Mouse (Mus musculus) hindbrain, embryonic 16.5 days (tissue): ENCODE results near the gene Ckap2l. TPM values are rescaled to one million over a fixed set of nuclear protein-coding genes. Genes with fewer than 3 reads are reported as not detected.
A peak's percentile ranks its signal among the peaks of the same experiment; 100 is the strongest.

Experiments used
- ATAC-seq: fragments of 200-750 bp; cut with Nextera tagmentation; 2 replicates; pipeline ENCODE4 v1.8.0; 2017; ENCODE audit warnings: moderate TSS enrichment, moderate library complexity
- H3K27ac ChIP-seq: fragments of 300-500 bp; sonication (generic); 2 replicates; pipeline ENCODE4 v1.5.1; 2014; ENCODE audit warnings: low read depth, mild to moderate bottlenecking, control low read depth, low read length, moderate library complexity
- H3K27me3 ChIP-seq: fragments of 300-500 bp; sonication (generic); replicated peaks from 2 replicates; pipeline ENCODE4 v1.6.1; 2014; ENCODE audit warnings: low read length; ENCODE audit not compliant: control insufficient read depth, insufficient read depth
- H3K36me3 ChIP-seq: fragments of 300-500 bp; sonication (generic); 2 replicates; pipeline ENCODE4 v1.6.1; 2014; ENCODE audit warnings: mild to moderate bottlenecking, low read length, moderate library complexity, mixed read lengths; ENCODE audit not compliant: control insufficient read depth, insufficient read depth
- H3K4me1 ChIP-seq: fragments of 300-500 bp; sonication (generic); 2 replicates; pipeline ENCODE4 v1.6.1; 2014; ENCODE audit warnings: low read depth, low read length; ENCODE audit not compliant: control insufficient read depth, insufficient read depth
- H3K4me2 ChIP-seq: fragments of 300-500 bp; sonication (generic); 2 replicates; pipeline ENCODE4 v1.6.1; 2014; ENCODE audit warnings: mild to moderate bottlenecking, low read length, control low read depth, moderate library complexity
- H3K4me3 ChIP-seq: fragments of 300-500 bp; sonication (generic); 2 replicates; pipeline ENCODE4 v1.5.1; 2014; ENCODE audit warnings: mild to moderate bottlenecking, low read length, control low read depth, moderate library complexity
- H3K9ac ChIP-seq: fragments of 300-500 bp; sonication (generic); 2 replicates; pipeline ENCODE4 v1.6.1; 2014; ENCODE audit warnings: low read depth, mild to moderate bottlenecking, control low read depth, low read length, moderate library complexity
- H3K9me3 ChIP-seq: fragments of 300-500 bp; sonication (generic); 2 replicates; pipeline ENCODE4 v1.6.1; 2014; ENCODE audit warnings: mild to moderate bottlenecking, low read length, moderate library complexity; ENCODE audit not compliant: control insufficient read depth
- WGBS: fragments of 180-500 bp; shearing (Covaris S2); extraction: QIAGEN DNeasy Blood & Tissue Kit; methylation state at CpG from one replicate; pipeline ENCODE4 v1.1.7; 2014; 5-methylcytosine and 5-hydroxymethylcytosine counted together
- polyA plus RNA-seq: library from polyadenylated mRNA; unstranded; fragments of >200 nt; fragmentation: Nextera tagmentation; extraction: Ambion mirVana; gene quantifications from 2 replicates; pipeline ENCODE4 v1.2.1, GENCODE M21; 2015

Gene Ckap2l
- polyA plus RNA-seq, 1 experiment from 2014 or later, result 9.7 TPM

- no peaks in the 10 kb centered on the region for H3K36me3 ChIP-seq
- no peaks in the 10 kb centered on the region for H3K27me3 ChIP-seq
- H3K4me1 ChIP-seq, result no peaks in the 10 kb centered on the region
- no peak overlapping the region for H3K4me2 ChIP-seq
- H3K9me3 ChIP-seq, result no peaks in the 10 kb centered on the region
- no peak overlapping the region for H3K9ac ChIP-seq
- ATAC-seq, result no peak
- WGBS, result 85% methylated on average over 4 of the region's 4 CpGs
- no peak overlapping the region for H3K27ac ChIP-seq
- H3K4me3 ChIP-seq, result no peak overlapping the region
Observed at GRCm38 (mm10) chr2:129315831-129316230, 18.8 kb upstream of the Ckap2l start.

DNA sequence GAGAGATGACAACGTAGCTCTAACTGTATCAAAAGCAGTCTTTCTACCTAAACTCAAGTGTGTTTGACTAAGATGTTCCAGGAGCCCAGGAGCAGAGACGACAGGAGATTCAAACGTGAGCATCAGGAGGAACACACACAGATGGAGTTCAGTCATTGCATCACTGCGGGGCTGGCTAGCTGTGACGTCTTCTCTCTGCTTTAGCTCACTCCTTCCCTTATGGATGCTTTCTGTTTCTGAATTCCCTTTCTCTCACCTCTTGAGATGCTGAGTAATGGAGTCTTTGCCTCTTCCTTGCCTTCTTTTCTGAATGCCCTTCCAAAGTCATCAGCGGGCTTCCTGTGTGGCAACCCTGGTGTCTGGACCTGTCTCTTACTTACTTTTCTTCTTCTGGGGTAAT, 17.9 kb upstream of the Ckap2l start:
- Histone ChIP-seq H3K27ac (no peak overlapping the region), H3K4me2 (no peak overlapping the region), H3K4me1 (no peaks in the 10 kb centered on the region), H3K36me3 (no peaks in the 10 kb centered on the region), H3K9ac (no peak overlapping the region), H3K9me3 (no peaks in the 10 kb centered on the region), H3K4me3 (no peak overlapping the region), H3K27me3 (no peaks in the 10 kb centered on the region)
- 84% methylated on average over 6 of the region's 6 CpGs for WGBS
- no peak for ATAC-seq

DNA sequence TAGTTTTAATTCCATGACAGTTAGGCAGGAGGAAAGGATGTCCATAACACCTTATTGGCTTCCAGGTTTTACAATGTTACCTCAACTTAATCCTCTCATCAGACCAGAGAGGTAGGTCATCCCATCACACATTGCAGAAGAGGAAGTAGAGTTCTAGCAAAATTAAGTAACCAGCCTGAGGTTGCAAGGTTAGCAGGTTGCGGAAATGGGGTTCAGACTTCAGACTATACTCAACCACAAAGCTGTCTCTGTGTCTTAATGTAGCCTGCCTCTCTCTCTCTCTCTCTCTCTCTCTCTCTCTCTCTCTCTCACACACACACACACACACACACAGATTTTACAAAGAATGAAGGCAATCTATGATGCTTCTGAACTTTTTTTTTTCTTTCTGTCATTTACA, 16.9 kb upstream of the Ckap2l start:
- no peak for ATAC-seq
- Histone ChIP-seq H3K4me1 (no peaks in the 10 kb centered on the region), H3K9me3 (no peaks in the 10 kb centered on the region), H3K9ac (no peak overlapping the region), H3K27ac (no peak overlapping the region), H3K4me2 (no peak overlapping the region), H3K4me3 (no peak overlapping the region), H3K36me3 (no peaks in the 10 kb centered on the region), H3K27me3 (no peaks in the 10 kb centered on the region)
- 96% methylated on average over 1 of the region's 1 CpGs for WGBS

GRCm38 (mm10) chr2:129309836-129310235, 12.8 kb upstream of the Ckap2l start, which contains the start of gene Il1a:
TSS of gene Il1a (minus strand) at chr2:129309972.
- 84% methylated on average over 7 of the region's 7 CpGs for WGBS
- Histone ChIP-seq H3K27me3 (no peaks in the 10 kb centered on the region), H3K4me2 (no peak within 1 kb of the TSS), H3K9me3 (no peaks in the 10 kb centered on the region), H3K27ac (no peak within 1 kb of the TSS), H3K4me3 (no peak within 1 kb of the TSS), H3K4me1 (no peaks in the 10 kb centered on the region), H3K36me3 (no peaks in the 10 kb centered on the region), H3K9ac (no peak within 1 kb of the TSS)
- ATAC-seq, result no peak

- no peak overlapping the region for H3K9ac ChIP-seq
- 80% methylated on average over 4 of the region's 4 CpGs for WGBS
- H3K27ac ChIP-seq, result no peak overlapping the region
- H3K9me3 ChIP-seq, result no peaks in the 10 kb centered on the region
- no peak for ATAC-seq
- H3K27me3 ChIP-seq, result no peaks in the 10 kb centered on the region
- H3K4me1 ChIP-seq, result no peaks in the 10 kb centered on the region
- H3K4me2 ChIP-seq, result no peak overlapping the region
- H3K4me3 ChIP-seq, result no peak overlapping the region
- H3K36me3 ChIP-seq, result no peaks in the 10 kb centered on the region
Observed at GRCm38 (mm10) chr2:129306020-129306419, 9.0 kb upstream of the Ckap2l start.

GRCm38 (mm10) chr2:129297589-129297982, 574 bp upstream of the Ckap2l start:
- Histone ChIP-seq H3K36me3 (no peaks in the 10 kb centered on the region), H3K27me3 (no peaks in the 10 kb centered on the region), H3K4me3 (peak overlapping the region; percentile 93), H3K4me2 (peak overlapping the region; percentile 82), H3K27ac (peak overlapping the region; percentile 92), H3K4me1 (peaks cover 6% of the 10 kb centered on the region), H3K9ac (peak overlapping the region; percentile 84), H3K9me3 (no peaks in the 10 kb centered on the region)
- under 1% methylated on average over 10 of the region's 10 CpGs for WGBS
- ATAC-seq, result peak; percentile 76

- Histone ChIP-seq H3K4me2 (peak overlapping the region; percentile 86), H3K27me3 (no peaks in the 10 kb centered on the region), H3K36me3 (no peaks in the 10 kb centered on the region), H3K4me1 (peaks cover 6% of the 10 kb centered on the region), H3K9ac (no peak overlapping the region; the same call in 1 of the 2 replicates), H3K27ac (no peak overlapping the region), H3K9me3 (no peaks in the 10 kb centered on the region), H3K4me3 (peak overlapping the region; percentile 93)
- no peak for ATAC-seq
- WGBS, result 46% methylated on average over 5 of the region's 5 CpGs
Observed at GRCm38 (mm10) chr2:129296086-129296485, 926 bp downstream of the Ckap2l start.

DNA sequence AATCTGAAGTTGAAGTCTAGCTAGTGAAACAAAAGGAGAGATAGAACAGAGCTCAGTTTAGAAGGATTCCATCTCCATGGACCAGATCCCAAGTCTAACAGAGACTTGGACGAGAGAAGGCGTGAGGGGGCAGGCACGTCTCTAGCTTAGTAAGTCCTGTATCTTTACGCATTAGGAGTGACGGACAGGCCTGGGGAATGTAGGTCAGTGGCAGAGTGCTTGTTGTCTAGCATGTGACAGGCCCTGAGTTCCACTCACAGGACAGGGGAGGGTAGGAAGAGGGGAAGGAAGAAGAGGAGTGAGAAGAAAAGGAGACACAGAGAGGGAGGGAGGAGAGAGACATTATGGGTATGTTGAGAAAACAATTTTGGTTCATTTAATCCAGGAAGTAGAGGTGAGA, 1.9 kb downstream of the Ckap2l start:
- no peak overlapping the region for H3K4me3 ChIP-seq
- no peak overlapping the region for H3K9ac ChIP-seq
- no peaks in the 10 kb centered on the region for H3K9me3 ChIP-seq
- no peaks in the 10 kb centered on the region for H3K36me3 ChIP-seq
- H3K27me3 ChIP-seq, result no peaks in the 10 kb centered on the region
- no peak for ATAC-seq
- 91% methylated on average over 5 of the region's 5 CpGs for WGBS
- no peak overlapping the region for H3K27ac ChIP-seq
- peaks cover 6% of the 10 kb centered on the region for H3K4me1 ChIP-seq
- H3K4me2 ChIP-seq, result no peak overlapping the region

GRCm38 (mm10) chr2:129273823-129274222, 23.2 kb downstream of the Ckap2l start:
- H3K4me1 ChIP-seq, result no peaks in the 10 kb centered on the region
- H3K4me3 ChIP-seq, result no peak overlapping the region
- WGBS, result 97% methylated on average over 5 of the region's 5 CpGs
- no peak overlapping the region for H3K9ac ChIP-seq
- no peak overlapping the region for H3K27ac ChIP-seq
- H3K4me2 ChIP-seq, result no peak overlapping the region
- H3K36me3 ChIP-seq, result no peaks in the 10 kb centered on the region
- H3K27me3 ChIP-seq, result no peaks in the 10 kb centered on the region
- no peak for ATAC-seq
- H3K9me3 ChIP-seq, result no peaks in the 10 kb centered on the region

DNA sequence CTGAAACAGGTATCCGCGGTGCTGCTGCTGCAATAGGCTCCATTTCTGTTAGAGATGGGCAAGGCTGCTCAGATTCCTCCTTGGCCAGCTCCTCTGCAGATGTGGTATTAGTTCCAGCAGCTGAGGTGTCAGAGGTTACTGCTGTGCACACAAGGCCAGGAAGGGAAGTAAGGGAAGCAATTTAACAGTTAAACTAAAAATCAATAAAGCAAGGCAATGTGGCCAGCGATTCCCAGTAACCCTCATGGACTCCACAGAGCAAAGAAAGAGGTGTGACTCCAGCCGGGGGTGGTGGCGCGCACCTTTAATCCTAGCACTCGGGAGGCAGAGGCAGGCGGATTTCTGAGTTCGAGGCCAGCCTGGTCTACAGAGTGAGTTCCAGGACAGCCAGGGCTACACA, 26.4 kb downstream of the Ckap2l start:
- Histone ChIP-seq H3K36me3 (no peaks in the 10 kb centered on the region), H3K27me3 (no peaks in the 10 kb centered on the region), H3K9me3 (no peaks in the 10 kb centered on the region; the same call in 1 of the 2 replicates), H3K4me3 (no peak overlapping the region), H3K9ac (no peak overlapping the region), H3K27ac (no peak overlapping the region), H3K4me1 (no peaks in the 10 kb centered on the region), H3K4me2 (no peak overlapping the region)
- 91% methylated on average over 9 of the region's 9 CpGs for WGBS
- ATAC-seq, result no peak
